Mouse (Mus musculus) stomach, postnatal 0 days (tissue): ENCODE measurements around the gene Lrrc57. TPM values are rescaled to one million over a fixed set of nuclear protein-coding genes. Genes with fewer than 3 reads are reported as not detected.

ENCODE experiments used
- ATAC-seq: fragments of 200-750 bp; cut with Nextera tagmentation; 2 replicates; pipeline ENCODE4 v1.8.0; 2017; ENCODE audit not compliant: low FRiP score, low TSS enrichment
- DNase-seq: peaks from one replicate; pipeline ENCODE4 v3.0.0-alpha.2; 2016; ENCODE audit warnings: low spot score
- H3K27ac ChIP-seq: fragments of 300-500 bp; sonication (generic); replicated peaks from 2 replicates; pipeline ENCODE4 v1.5.1; 2014; ENCODE audit warnings: mild to moderate bottlenecking, control low read depth
- H3K27me3 ChIP-seq: fragments of 300-500 bp; sonication (generic); 2 replicates; pipeline ENCODE4 v1.6.1; 2014; ENCODE audit warnings: low read length; ENCODE audit not compliant: control insufficient read depth, insufficient read depth
- H3K36me3 ChIP-seq: fragments of 300-500 bp; sonication (generic); 2 replicates; pipeline ENCODE4 v1.6.1; 2014; ENCODE audit warnings: low read length, mixed read lengths; ENCODE audit not compliant: control insufficient read depth, insufficient read depth
- H3K4me1 ChIP-seq: fragments of 300-500 bp; sonication (generic); replicated peaks from 2 replicates; pipeline ENCODE4 v1.6.1; 2014; ENCODE audit warnings: antibody characterized with exemption; ENCODE audit not compliant: control insufficient read depth, insufficient read depth
- H3K4me2 ChIP-seq: fragments of 300-500 bp; sonication (generic); replicated peaks from 2 replicates; pipeline ENCODE4 v1.6.1; 2014; ENCODE audit warnings: low read depth, mild to moderate bottlenecking, control low read depth, moderate library complexity
- H3K4me3 ChIP-seq: fragments of 300-500 bp; sonication (generic); 2 replicates; pipeline ENCODE4 v1.5.1; 2014; ENCODE audit warnings: low read depth, low read length, control low read depth
- H3K9ac ChIP-seq: fragments of 300-500 bp; sonication (generic); 2 replicates; pipeline ENCODE4 v1.6.1; 2014; ENCODE audit warnings: mild to moderate bottlenecking, low read length, control low read depth, mixed read lengths
- H3K9me3 ChIP-seq: fragments of 300-500 bp; sonication (generic); 2 replicates; pipeline ENCODE4 v1.6.1; 2016; ENCODE audit warnings: low read length; ENCODE audit not compliant: control insufficient read depth
- CTCF ChIP-seq: IDR thresholded peaks from 2 replicates; pipeline ENCODE4 v1.5.1; 2016; ENCODE audit warnings: antibody characterized with exemption, low read depth, mild to moderate bottlenecking, moderate library complexity
- EP300 ChIP-seq: optimal IDR thresholded peaks from 2 replicates; pipeline ENCODE3; 2016; ENCODE audit warnings: antibody characterized with exemption
- WGBS: fragments of 180-500 bp; shearing (Covaris S2); extraction: QIAGEN DNeasy Blood & Tissue Kit; methylation state at CpG from one replicate; pipeline ENCODE4 v1.1.7; 2014; 5-methylcytosine and 5-hydroxymethylcytosine counted together
- polyA plus RNA-seq: library from polyadenylated mRNA; unstranded; fragments of >200 nt; fragmentation: Nextera tagmentation; extraction: Ambion mirVana; gene quantifications from 2 replicates; pipeline ENCODE4 v1.2.1, GENCODE M21; 2015

Gene Lrrc57
- polyA plus RNA-seq: 13.6 and 14.2 TPM in 2 replicates

GRCm38 (mm10) chr2:120608830-120609723 is at the start of gene Lrrc57, which contains the start of gene Haus2:
Gene Lrrc57, minus strand, starts transcription at chr2:120609520.
Gene Haus2, plus strand, starts transcription at chr2:120609383.
- DNase-seq: peak; percentile 94
- under 1% methylated on average over 51 of the region's 52 CpGs for WGBS
- H3K4me2 ChIP-seq: peak within 1 kb of the TSS; percentile 88
- no peaks in the 10 kb centered on the region for H3K9me3 ChIP-seq
- no peaks in the 10 kb centered on the region for H3K4me1 ChIP-seq
- no peak for TF ChIP-seq EP300
- TF ChIP-seq CTCF: peak; percentile 52
- peak within 1 kb of the TSS; percentile 85 for H3K9ac ChIP-seq
- H3K36me3 ChIP-seq: 0 out of 2 replicates have a peak, but pooled peaks cover 3% of the 10 kb centered on the region
- H3K27me3 ChIP-seq: no peaks in the 10 kb centered on the region
- H3K27ac ChIP-seq: peak within 1 kb of the TSS; percentile 94
- H3K4me3 ChIP-seq: peak within 1 kb of the TSS; percentile 94
- peak; percentile 98 for ATAC-seq

DNA sequence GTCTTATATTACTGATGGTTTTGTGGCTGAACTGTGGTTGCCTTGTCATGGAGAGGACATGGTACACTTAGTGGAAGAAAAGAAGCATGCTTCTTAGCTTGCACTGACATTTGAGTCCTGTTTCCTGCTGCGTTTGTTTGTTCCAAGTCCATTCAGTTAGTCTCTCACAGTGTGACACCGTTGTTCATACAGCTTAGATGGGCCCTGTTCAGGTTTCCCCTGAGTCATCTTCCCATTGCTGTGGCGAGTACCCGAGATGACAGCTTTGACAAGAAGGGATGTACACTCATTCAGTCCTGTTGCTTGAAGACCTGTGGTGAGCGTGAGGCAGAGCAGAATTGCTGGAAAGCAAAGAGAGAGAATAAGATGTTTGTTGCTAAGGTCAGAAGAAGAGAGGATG is 49.2 kb upstream of the Lrrc57 start:
- Histone ChIP-seq H3K9me3 (no peaks in the 10 kb centered on the region), H3K27ac (no peak overlapping the region), H3K36me3 (no peaks in the 10 kb centered on the region), H3K4me2 (no peak overlapping the region), H3K27me3 (no peaks in the 10 kb centered on the region), H3K4me3 (no peak overlapping the region), H3K4me1 (no peaks in the 10 kb centered on the region), H3K9ac (no peak overlapping the region)
- ATAC-seq (no peak), DNase-seq (no peak)
- 75% methylated on average over 5 of the region's 5 CpGs for WGBS
- TF ChIP-seq EP300: no peak
- no peak for TF ChIP-seq CTCF

DNA sequence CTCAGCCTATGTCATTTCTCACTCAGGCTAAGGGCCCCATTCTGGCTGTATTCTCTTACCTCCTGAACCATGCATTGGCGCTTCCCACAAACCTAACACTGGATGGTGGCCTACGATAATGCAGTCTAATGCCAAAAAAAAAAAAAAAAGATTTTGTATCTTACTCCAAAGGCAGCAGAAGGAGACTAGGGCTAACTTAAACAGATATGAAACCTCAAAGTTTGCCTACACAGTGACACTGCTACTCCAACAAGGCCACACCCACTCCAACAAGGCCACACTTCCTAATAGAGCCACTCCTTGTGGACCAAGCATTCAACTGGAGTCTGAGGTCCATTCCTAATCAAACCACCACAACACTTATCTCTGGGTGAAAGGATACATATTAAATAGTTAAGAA is 47.4 kb upstream of the Lrrc57 start:
- DNase-seq (peak; percentile 30), ATAC-seq (peak; percentile 91)
- 75% methylated on average over 2 of the region's 2 CpGs for WGBS
- TF ChIP-seq EP300: no peak
- no peak for TF ChIP-seq CTCF
- Histone ChIP-seq H3K9me3 (no peaks in the 10 kb centered on the region), H3K27ac (no peak overlapping the region), H3K36me3 (no peaks in the 10 kb centered on the region), H3K9ac (no peak overlapping the region), H3K4me2 (no peak overlapping the region), H3K27me3 (no peaks in the 10 kb centered on the region), H3K4me3 (no peak overlapping the region), H3K4me1 (no peaks in the 10 kb centered on the region)

- Histone ChIP-seq H3K9ac (no peak overlapping the region), H3K4me3 (no peak overlapping the region), H3K4me1 (no peaks in the 10 kb centered on the region), H3K9me3 (no peaks in the 10 kb centered on the region), H3K4me2 (no peak overlapping the region), H3K27me3 (no peaks in the 10 kb centered on the region), H3K27ac (no peak overlapping the region), H3K36me3 (no peaks in the 10 kb centered on the region)
- DNase-seq (no peak), ATAC-seq (no peak)
- TF ChIP-seq EP300 (no peak), CTCF (no peak)
- WGBS: 89% methylated on average over 5 of the region's 5 CpGs
Measured at GRCm38 (mm10) chr2:120655905-120656304, 46.6 kb upstream of the Lrrc57 start.

DNA sequence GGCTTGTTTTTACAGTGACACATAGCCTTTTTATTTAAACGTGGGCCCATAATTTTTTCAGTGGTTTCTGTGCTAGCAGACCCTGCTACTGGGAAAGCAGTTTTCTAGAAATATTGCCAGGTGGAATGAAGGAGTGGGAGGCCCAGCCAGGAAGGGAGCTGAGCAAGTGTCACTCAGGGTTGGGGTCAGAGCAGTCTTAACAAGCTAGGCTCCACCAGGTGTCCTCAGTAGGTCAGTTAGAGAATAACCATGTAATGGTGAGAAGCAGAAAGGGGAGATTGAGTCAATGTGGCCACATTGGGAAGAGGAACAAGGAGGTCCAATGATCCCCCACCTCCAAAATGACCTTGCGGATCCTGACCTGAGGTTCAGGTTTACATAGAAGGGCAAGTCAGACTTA is 45.4 kb upstream of the Lrrc57 start:
- 76% methylated on average over 2 of the region's 2 CpGs for WGBS
- Histone ChIP-seq H3K27me3 (no peaks in the 10 kb centered on the region), H3K4me2 (no peak overlapping the region), H3K4me3 (no peak overlapping the region), H3K36me3 (no peaks in the 10 kb centered on the region), H3K9me3 (no peaks in the 10 kb centered on the region), H3K9ac (no peak overlapping the region), H3K27ac (no peak overlapping the region), H3K4me1 (no peaks in the 10 kb centered on the region)
- TF ChIP-seq EP300: no peak
- TF ChIP-seq CTCF: peak; percentile 33
- DNase-seq (no peak), ATAC-seq (no peak)

DNA sequence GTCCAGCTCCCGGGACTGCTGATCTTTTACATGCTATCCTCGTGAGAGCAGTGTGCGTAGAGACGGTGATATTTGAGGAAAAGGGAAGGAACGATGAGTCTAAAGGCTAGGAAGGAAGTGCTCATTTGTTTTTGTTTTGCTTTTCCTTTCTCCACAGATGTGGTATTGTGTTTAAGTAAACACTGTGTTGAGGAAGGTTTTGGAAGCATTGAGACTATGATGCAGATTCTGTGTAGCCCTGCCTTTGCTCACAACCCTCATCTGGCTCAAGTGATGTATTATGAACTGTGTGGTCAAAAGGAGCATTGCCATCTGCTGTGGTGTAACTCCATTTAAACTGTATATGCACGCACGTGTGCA is 43.6 kb upstream of the Lrrc57 start:
- Histone ChIP-seq H3K9me3 (no peaks in the 10 kb centered on the region), H3K9ac (no peak overlapping the region), H3K4me2 (no peak overlapping the region; the same call in 1 of the 2 replicates), H3K4me3 (no peak overlapping the region), H3K27me3 (no peaks in the 10 kb centered on the region), H3K27ac (peak overlapping the region; percentile 70), H3K4me1 (no peaks in the 10 kb centered on the region), H3K36me3 (no peaks in the 10 kb centered on the region)
- ATAC-seq: no peak; the same call in 1 of the 2 replicates
- WGBS: 64% methylated on average over 7 of the region's 7 CpGs
- TF ChIP-seq EP300 (no peak), CTCF (no peak)
- DNase-seq: no peak
